Mouse (Mus musculus): ENCODE measurements around the gene Akr1cl. TPM values are rescaled to one million over a fixed set of nuclear protein-coding genes. Genes with fewer than 3 reads are reported as not detected.

Akr1cl gene
- total RNA-seq, 1 experiment from 2014 or later = not detected

DNA sequence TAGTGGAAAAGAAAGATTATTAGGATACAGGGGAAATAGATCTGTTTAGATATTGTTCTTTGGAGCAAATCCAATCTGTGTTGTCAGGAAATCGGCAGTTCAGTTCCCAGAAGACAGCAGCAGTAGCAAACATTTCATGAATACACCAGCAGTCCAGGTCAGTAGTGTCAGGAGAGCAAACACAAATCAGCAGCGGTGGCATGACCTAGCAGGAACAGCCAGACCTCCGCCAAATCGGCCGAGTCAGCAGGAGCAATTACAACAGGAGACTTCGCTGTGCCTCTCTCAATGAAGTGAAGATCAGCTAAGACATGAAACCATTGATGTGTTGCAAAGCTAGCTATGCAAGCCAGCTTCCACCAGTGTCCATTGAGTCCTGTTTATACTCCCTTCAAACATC lies 27.0 kb downstream of the Akr1cl start:
- ATAC-seq (ENCODE audit: extremely low read depth, insufficient number of reproducible peaks, low FRiP score, poor library complexity, severe bottlenecking) = no peak

GRCm38 (mm10) chr1:65004526-65004925 lies 28.0 kb downstream of the Akr1cl start:
- no peak for ATAC-seq (ENCODE audit: extremely low read depth, insufficient number of reproducible peaks, low FRiP score, poor library complexity, severe bottlenecking)

- ATAC-seq (ENCODE audit: extremely low read depth, insufficient number of reproducible peaks, low FRiP score, poor library complexity, severe bottlenecking) = no peak
Observed at GRCm38 (mm10) chr1:64993206-64993605, 39.4 kb downstream of the Akr1cl start.

- no peak for ATAC-seq (ENCODE audit: extremely low read depth, insufficient number of reproducible peaks, low FRiP score, poor library complexity, severe bottlenecking)
Observed at GRCm38 (mm10) chr1:64988176-64988575, 44.4 kb downstream of the Akr1cl start.

DNA sequence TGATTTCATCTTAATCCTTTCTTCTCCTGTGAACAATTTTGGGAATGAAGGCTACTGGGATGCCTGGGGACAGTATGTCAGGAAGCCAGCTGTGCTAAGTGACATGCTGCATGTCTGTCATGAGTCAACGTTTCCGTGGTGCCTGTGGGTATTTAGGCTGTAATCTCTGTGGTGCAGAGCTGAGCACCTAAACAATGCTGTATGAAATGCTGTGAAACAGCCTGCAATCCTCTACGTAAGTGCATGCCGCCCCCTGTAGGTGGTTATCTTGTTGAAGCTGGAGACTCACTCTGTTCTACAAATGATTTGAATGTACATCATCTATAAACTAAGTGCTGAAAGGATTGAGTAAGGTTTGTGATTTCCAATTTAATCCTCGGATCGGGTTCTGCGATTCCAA lies 46.4 kb downstream of the Akr1cl start:
- peak; percentile 85 for ATAC-seq (ENCODE audit: extremely low read depth, insufficient number of reproducible peaks, low FRiP score, poor library complexity, severe bottlenecking)

DNA sequence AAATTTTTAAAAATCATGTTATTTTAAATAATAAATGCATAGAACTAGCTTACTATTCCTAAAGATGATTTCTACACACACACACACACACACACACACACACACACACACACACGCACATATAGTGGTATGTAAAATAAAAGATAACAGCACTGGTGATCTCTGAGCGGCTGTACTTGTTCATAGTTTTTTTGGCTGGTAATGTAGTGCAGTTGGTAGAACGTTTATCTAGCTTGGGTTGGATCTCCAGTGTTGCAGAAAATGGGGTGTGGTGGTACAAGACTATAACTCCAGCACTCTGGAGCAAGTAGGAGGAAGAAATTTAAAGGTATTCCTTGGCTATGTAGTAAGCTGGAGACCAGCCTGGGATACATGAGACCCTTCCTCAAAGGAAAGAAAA lies 49.3 kb downstream of the Akr1cl start:
- ATAC-seq (ENCODE audit: extremely low read depth, insufficient number of reproducible peaks, low FRiP score, poor library complexity, severe bottlenecking) = no peak

DNA sequence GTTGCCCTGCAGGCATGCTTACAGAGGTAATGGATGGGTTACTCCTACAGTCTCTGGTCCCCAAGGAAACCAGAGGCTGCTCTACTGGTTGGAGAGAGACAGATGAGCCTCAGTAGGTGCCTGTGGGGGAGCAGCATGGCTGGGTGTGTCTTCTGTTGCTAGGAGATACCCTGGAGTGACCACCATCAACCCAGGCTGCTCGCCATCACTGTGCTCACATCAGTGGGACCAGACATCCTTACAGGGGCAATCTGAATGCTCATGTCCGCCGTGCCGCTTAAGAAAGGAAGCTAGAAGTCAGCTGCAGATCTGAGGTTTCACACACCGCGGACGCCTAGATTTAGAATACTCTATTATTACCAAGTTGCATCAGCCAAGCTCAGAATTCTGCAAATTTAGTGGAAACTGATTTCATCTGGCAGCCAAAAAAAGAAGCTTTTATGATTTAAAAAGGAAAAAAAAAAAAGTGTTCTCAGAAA lies 54.2 kb downstream of the Akr1cl start:
- ATAC-seq (ENCODE audit: extremely low read depth, insufficient number of reproducible peaks, low FRiP score, poor library complexity, severe bottlenecking) = no peak

DNA sequence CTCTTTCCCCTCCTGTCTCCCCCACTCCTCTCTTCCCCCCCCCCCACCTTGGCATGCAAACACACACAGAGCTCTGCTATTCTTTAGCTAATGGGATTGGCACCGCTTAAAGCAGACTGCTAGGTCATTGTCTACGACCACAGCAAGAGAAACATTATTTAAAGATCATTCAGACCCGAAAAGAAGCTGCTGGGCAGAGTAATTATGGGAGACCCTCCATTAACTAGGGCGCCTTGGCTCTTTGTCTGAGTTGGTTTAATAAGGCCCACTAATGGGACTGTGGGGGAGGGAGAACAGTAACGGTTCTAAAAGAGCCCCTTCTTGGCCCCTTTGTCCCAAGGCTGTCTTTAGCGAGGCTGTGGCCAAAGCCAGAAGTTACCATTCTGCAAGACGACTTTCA lies 57.2 kb downstream of the Akr1cl start:
- no peak for ATAC-seq (ENCODE audit: extremely low read depth, insufficient number of reproducible peaks, low FRiP score, poor library complexity, severe bottlenecking)

- peak; percentile 60; the same call in 1 of the 2 replicates for ATAC-seq (ENCODE audit: extremely low read depth, insufficient number of reproducible peaks, low FRiP score, poor library complexity, severe bottlenecking)
Observed at GRCm38 (mm10) chr1:64970685-64971084, 61.9 kb downstream of the Akr1cl start.

Other genes with a start within 250 kb of the Akr1cl start
- 60.1 and 63.2 TPM in 2 replicates for gene Plekhm3, start 75.9 kb downstream of the Akr1cl start, total RNA-seq (2017)
- not detected in 2 replicates for gene Cryge, start 18.4 kb upstream of the Akr1cl start, total RNA-seq (2017)
- not detected in 2 replicates for gene Crygd, start 30.7 kb upstream of the Akr1cl start, total RNA-seq (2017)
- not detected in 2 replicates for gene Crygc, start 40.9 kb upstream of the Akr1cl start, total RNA-seq (2017)
- not detected in 2 replicates for gene Crygb, start 49.5 kb upstream of the Akr1cl start, total RNA-seq (2017)
- gene Cryga, start 70.6 kb upstream of the Akr1cl start, total RNA-seq (2017) = not detected in 2 replicates
- gene Gm28845, start 86.8 kb upstream of the Akr1cl start, total RNA-seq (2017) = not detected in 2 replicates
- not detected in 2 replicates for gene D630023F18Rik, start 90.5 kb upstream of the Akr1cl start, total RNA-seq (2017)
- 40.1 and 48.5 TPM in 2 replicates for gene Idh1, start 153.7 kb upstream of the Akr1cl start, total RNA-seq (2017)
- 64.1 and 69.4 TPM in 2 replicates for gene Pikfyve, start 153.9 kb upstream of the Akr1cl start, total RNA-seq (2017)
- gene Pth2r, start 249.3 kb upstream of the Akr1cl start, total RNA-seq (2017) = 0.12 TPM in 1 of 2 replicates, not detected in the other

All from neutrophil, adult 5-6 weeks (primary cell).